ENCODE assay signal across 8 mouse cellular contexts in genomic region chr2:122233759-122234557, GRCm38 (mm10). TPM values are rescaled to one million over a fixed set of nuclear protein-coding genes. Genes with fewer than 3 reads are reported as not detected.
DNase-seq lines count a peak whose midpoint lies in the region; ATAC-seq and TF ChIP-seq lines count a peak whose summit lies in the region.

No protein-coding gene starts in this region.

- peak overlapping the region; percentile 85 for H3K4me2 ChIP-seq in heart, embryonic 11.5 days
- peak overlapping the region; percentile 93 for H3K4me2 ChIP-seq in kidney, embryonic 15.5 days
- peak overlapping the region; percentile 89 for H3K4me2 ChIP-seq in liver, embryonic 11.5 days
- H3K4me2 ChIP-seq in midbrain, postnatal 0 days (ENCODE audit: low read depth, low read length, poor library complexity, severe bottlenecking), result peak overlapping the region; percentile 67

- H3K27me3 ChIP-seq in E14TG2a.4 (ENCODE audit: insufficient read depth, low read length), result peaks cover 26% of the 10 kb centered on the region
- no peaks in the 10 kb centered on the region for H3K27me3 ChIP-seq in heart, embryonic 11.5 days (ENCODE audit: control insufficient read depth, insufficient read depth, low read length)
- no peaks in the 10 kb centered on the region for H3K27me3 ChIP-seq in kidney, embryonic 15.5 days
- H3K27me3 ChIP-seq in liver, embryonic 11.5 days (replicated peaks; ENCODE audit: control insufficient read depth, insufficient read depth, low read length), result no peaks in the 10 kb centered on the region
- no peaks in the 10 kb centered on the region for H3K27me3 ChIP-seq in midbrain, postnatal 0 days (ENCODE audit: insufficient read depth, low read length)

- ATAC-seq in heart, embryonic 11.5 days (replicated peaks; ENCODE audit: insufficient number of reproducible peaks, low FRiP score, low TSS enrichment), result no peak
- ATAC-seq in kidney, embryonic 15.5 days (replicated peaks; ENCODE audit: low FRiP score), result peak; percentile 3
- ATAC-seq in liver, embryonic 11.5 days (replicated peaks; ENCODE audit: low FRiP score), result peak; percentile 23
- ATAC-seq in midbrain, postnatal 0 days (ENCODE audit: low FRiP score), result peak; percentile 58; the same call in 1 of the 2 replicates

- H3K36me3 ChIP-seq in E14TG2a.4 (ENCODE audit: insufficient read depth, low read length), result no peaks in the 10 kb centered on the region
- no peaks in the 10 kb centered on the region for H3K36me3 ChIP-seq in heart, embryonic 11.5 days (ENCODE audit: control insufficient read depth, insufficient read depth, low read length)
- no peaks in the 10 kb centered on the region for H3K36me3 ChIP-seq in kidney, embryonic 15.5 days
- no peaks in the 10 kb centered on the region for H3K36me3 ChIP-seq in liver, embryonic 11.5 days (ENCODE audit: control insufficient read depth, insufficient read depth, low read length)
- no peaks in the 10 kb centered on the region for H3K36me3 ChIP-seq in midbrain, postnatal 0 days (ENCODE audit: insufficient read depth, low read length)

- peak overlapping the region; percentile 68 for H3K9ac ChIP-seq in heart, embryonic 11.5 days (ENCODE audit: low read depth, low read length)
- peak overlapping the region; percentile 55 for H3K9ac ChIP-seq in kidney, embryonic 15.5 days
- H3K9ac ChIP-seq in liver, embryonic 11.5 days (ENCODE audit: low read depth, low read length), result peak overlapping the region; percentile 85
- H3K9ac ChIP-seq in midbrain, postnatal 0 days (replicated peaks; ENCODE audit: low read length, poor library complexity, severe bottlenecking), result peak overlapping the region; percentile 59

- no peaks in the 10 kb centered on the region for H3K9me3 ChIP-seq in E14TG2a.4 (ENCODE audit: low read length)
- no peaks in the 10 kb centered on the region for H3K9me3 ChIP-seq in heart, embryonic 11.5 days (replicated peaks; ENCODE audit: control insufficient read depth, low read length)
- no peaks in the 10 kb centered on the region for H3K9me3 ChIP-seq in kidney, embryonic 15.5 days (replicated peaks)
- no peaks in the 10 kb centered on the region for H3K9me3 ChIP-seq in liver, embryonic 11.5 days (ENCODE audit: control insufficient read depth, low read length)
- no peaks in the 10 kb centered on the region for H3K9me3 ChIP-seq in midbrain, postnatal 0 days (ENCODE audit: low read length)

- DNase-seq in adrenal gland, adult 2 months, result peak; percentile 49
- peak; percentile 72 for DNase-seq in embryo, embryonic 11 days
- DNase-seq in liver, embryonic 11.5 days (ENCODE audit: low spot score), result peak; percentile 47
- DNase-seq in midbrain, postnatal 0 days (ENCODE audit: low spot score), result peak; percentile 61
- peak; percentile 59 for DNase-seq in yolk sac, embryonic 10.5 days (ENCODE audit: low spot score)

- H3K4me3 ChIP-seq in E14TG2a.4 (replicated peaks; ENCODE audit: low read length), result peak overlapping the region; percentile 81
- peak overlapping the region; percentile 63 for H3K4me3 ChIP-seq in heart, embryonic 11.5 days (ENCODE audit: low read depth, low read length)
- H3K4me3 ChIP-seq in kidney, embryonic 15.5 days (replicated peaks), result peak overlapping the region; percentile 67
- peak overlapping the region; percentile 75 for H3K4me3 ChIP-seq in liver, embryonic 11.5 days (ENCODE audit: low read depth, low read length)
- H3K4me3 ChIP-seq in midbrain, postnatal 0 days (ENCODE audit: low read depth, low read length), result peak overlapping the region; percentile 54

- no peak for TF ChIP-seq CTCF in E14TG2a.4 (conservative IDR thresholded peaks at IDR 0.05; ENCODE audit: low read length)
- TF ChIP-seq CTCF in midbrain, postnatal 0 days (IDR thresholded peaks at IDR 0.05), result no peak

- peak overlapping the region; percentile 74; the same call in 1 of the 2 replicates for H3K27ac ChIP-seq in heart, embryonic 11.5 days (ENCODE audit: low read depth, low read length)
- H3K27ac ChIP-seq in kidney, embryonic 15.5 days, result peak overlapping the region; percentile 78
- H3K27ac ChIP-seq in liver, embryonic 11.5 days (ENCODE audit: low read depth, low read length), result peak overlapping the region; percentile 87
- peak overlapping the region; percentile 49 for H3K27ac ChIP-seq in midbrain, postnatal 0 days (ENCODE audit: low read depth, low read length)

- WGBS in heart, embryonic 11.5 days (ENCODE audit: insufficient replicate concordance), result 6% methylated on average over 26 of the region's 26 CpGs
- 5% methylated on average over 26 of the region's 26 CpGs for WGBS in kidney, embryonic 15.5 days
- WGBS in liver, embryonic 11.5 days, result 9% methylated on average over 26 of the region's 26 CpGs
- WGBS in midbrain, postnatal 0 days, result 2% methylated on average over 26 of the region's 26 CpGs

- H3K4me1 ChIP-seq in E14TG2a.4 (replicated peaks; ENCODE audit: low read depth, low read length), result peaks cover 40% of the 10 kb centered on the region
- peaks cover 3% of the 10 kb centered on the region; the same call in 1 of the 2 replicates for H3K4me1 ChIP-seq in heart, embryonic 11.5 days (ENCODE audit: control insufficient read depth, insufficient read depth, low read length)
- H3K4me1 ChIP-seq in kidney, embryonic 15.5 days, result peaks cover 14% of the 10 kb centered on the region
- peaks cover 11% of the 10 kb centered on the region for H3K4me1 ChIP-seq in liver, embryonic 11.5 days (replicated peaks; ENCODE audit: control insufficient read depth, insufficient read depth, low read length)
- no peaks in the 10 kb centered on the region for H3K4me1 ChIP-seq in midbrain, postnatal 0 days (ENCODE audit: insufficient read depth, low read length)

RNA-seq across cellular contexts. Expression of gene Sord, which starts 0.6 kb away (rescaled TPM):
- 100 to 1,000 TPM in 1 of 2 experiments, 10 to 100 TPM in 1; 57.2 to 112 TPM for total RNA-seq in adrenal gland, adult 2 months (2021)
- polyA plus RNA-seq in adrenal gland, adult 2 months (2012; rRNA removed), result 10.3 and 10.5 TPM in 2 replicates
- polyA plus RNA-seq in heart, embryonic 11.5 days (2014; fragmentation: Nextera tagmentation; extraction: Ambion mirVana), result 45.0 and 49.8 TPM in 2 replicates
- polyA plus RNA-seq in kidney, embryonic 15.5 days (2015; fragmentation: Nextera tagmentation; extraction: Ambion mirVana), result 41.0 and 41.6 TPM in 2 replicates
- polyA plus RNA-seq in liver, embryonic 11.5 days (2014; fragmentation: Nextera tagmentation; extraction: Ambion mirVana), result 172 and 180 TPM in 2 replicates
- 32.5 and 33.8 TPM in 2 replicates for total RNA-seq in midbrain, postnatal 0 days (2014; rRNA removed)
- 29.4 and 31.1 TPM in 2 replicates for polyA plus RNA-seq in midbrain, postnatal 0 days (2015; fragmentation: Nextera tagmentation; extraction: Ambion mirVana)

RNA-seq across cellular contexts. Expression of gene Terb2, which starts 47.9 kb away (rescaled TPM):
- total RNA-seq in adrenal gland, adult 2 months (2021), result not detected
- not detected in 2 replicates for polyA plus RNA-seq in adrenal gland, adult 2 months (2012; rRNA removed)
- not detected in 2 replicates for polyA plus RNA-seq in heart, embryonic 11.5 days (2014; fragmentation: Nextera tagmentation; extraction: Ambion mirVana)
- not detected in 2 replicates for polyA plus RNA-seq in kidney, embryonic 15.5 days (2015; fragmentation: Nextera tagmentation; extraction: Ambion mirVana)
- polyA plus RNA-seq in liver, embryonic 11.5 days (2014; fragmentation: Nextera tagmentation; extraction: Ambion mirVana), result not detected in 2 replicates
- not detected in 2 replicates for total RNA-seq in midbrain, postnatal 0 days (2014; rRNA removed)
- polyA plus RNA-seq in midbrain, postnatal 0 days (2015; fragmentation: Nextera tagmentation; extraction: Ambion mirVana), result not detected in 2 replicates

RNA-seq across cellular contexts. Expression of gene Patl2, which starts 48.0 kb away (rescaled TPM):
- total RNA-seq in adrenal gland, adult 2 months (2021), result not detected
- 0.03 TPM in 1 of 2 replicates, not detected in the other for polyA plus RNA-seq in adrenal gland, adult 2 months (2012; rRNA removed)
- not detected in 2 replicates for polyA plus RNA-seq in heart, embryonic 11.5 days (2014; fragmentation: Nextera tagmentation; extraction: Ambion mirVana)
- 0.06 TPM in 1 of 2 replicates, not detected in the other for polyA plus RNA-seq in kidney, embryonic 15.5 days (2015; fragmentation: Nextera tagmentation; extraction: Ambion mirVana)
- 0.15 TPM in 1 of 2 replicates, not detected in the other for polyA plus RNA-seq in liver, embryonic 11.5 days (2014; fragmentation: Nextera tagmentation; extraction: Ambion mirVana)
- total RNA-seq in midbrain, postnatal 0 days (2014; rRNA removed), result 0.16 TPM in 1 of 2 replicates, not detected in the other
- 0.06 TPM in 1 of 2 replicates, not detected in the other for polyA plus RNA-seq in midbrain, postnatal 0 days (2015; fragmentation: Nextera tagmentation; extraction: Ambion mirVana)
